Mouse (Mus musculus): ENCODE results near the gene Cdkn1a. TPM values are rescaled to one million over a fixed set of nuclear protein-coding genes. Genes with fewer than 3 reads are reported as not detected.

Cdkn1a gene
- polyA plus RNA-seq, 1 experiment from 2014 or later, result 184 TPM

DNA sequence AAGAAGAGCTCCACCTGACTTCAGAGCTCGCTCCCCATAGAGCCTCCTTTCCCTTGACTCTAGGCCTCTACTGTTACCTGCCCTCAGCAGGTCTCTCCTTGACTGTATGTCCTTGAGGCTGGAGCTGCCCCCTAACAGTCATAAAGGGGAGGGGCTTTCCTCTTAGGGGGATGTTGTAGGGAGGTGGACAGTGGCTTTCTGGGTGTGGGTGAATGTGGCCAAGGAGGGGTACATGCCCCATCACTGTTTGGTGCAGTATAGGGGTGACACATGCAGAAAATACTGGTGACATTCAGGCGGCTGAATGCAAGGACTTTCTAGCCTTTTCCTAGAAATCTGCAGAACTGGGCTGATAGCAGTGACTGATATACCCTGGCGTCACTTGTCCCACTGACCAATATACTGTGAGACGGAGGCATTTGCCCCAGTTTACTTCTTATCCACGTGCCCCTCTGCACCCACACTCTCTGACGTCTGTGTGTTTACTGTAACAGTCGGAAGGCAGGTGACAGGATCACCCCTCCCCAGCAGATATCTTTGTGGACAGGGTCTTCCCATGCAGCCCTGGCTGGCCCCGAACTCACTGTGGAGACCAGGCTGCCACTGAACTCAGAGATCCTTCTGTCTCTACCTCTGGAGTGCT lies 26.4 kb downstream of the Cdkn1a start:
- no peak for ATAC-seq
- H3K4me1 ChIP-seq (ENCODE audit: control insufficient read depth, insufficient read depth, low read depth, low read length), result no peaks in the 10 kb centered on the region
- H3K27me3 ChIP-seq (replicated peaks; ENCODE audit: control insufficient read depth, insufficient read depth, low read length), result no peaks in the 10 kb centered on the region
- WGBS, result 86% methylated on average over 8 of the region's 8 CpGs
- no peak overlapping the region for H3K27ac ChIP-seq (ENCODE audit: low read depth, low read length)
- H3K9me3 ChIP-seq (ENCODE audit: control insufficient read depth, low read length), result no peaks in the 10 kb centered on the region
- no peak overlapping the region for H3K9ac ChIP-seq (ENCODE audit: low read depth, low read length)
- no peak overlapping the region for H3K4me2 ChIP-seq (ENCODE audit: low read length)
- no peaks in the 10 kb centered on the region for H3K36me3 ChIP-seq (ENCODE audit: control insufficient read depth, insufficient read depth, low read length)
- H3K4me3 ChIP-seq (ENCODE audit: low read length), result no peak overlapping the region

DNA sequence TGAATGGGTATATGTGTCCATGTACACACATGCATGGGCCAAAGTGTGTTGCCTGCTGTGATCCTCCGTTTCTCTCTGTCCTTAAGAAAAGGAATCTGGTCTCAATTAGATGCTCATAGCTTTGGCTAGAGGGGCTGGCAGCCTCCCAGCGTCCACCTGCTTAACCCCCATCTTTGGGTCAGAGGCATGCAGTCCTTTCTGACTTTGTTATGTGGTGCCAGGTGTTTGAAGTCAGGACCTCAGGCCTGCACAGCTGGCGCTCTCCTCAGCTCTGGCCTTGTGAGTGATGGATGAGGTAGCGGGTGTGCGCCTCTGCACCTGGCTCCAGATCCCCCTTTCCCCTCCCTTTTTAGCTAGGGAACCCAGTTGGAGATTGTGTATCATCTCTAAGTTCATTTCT lies 27.3 kb downstream of the Cdkn1a start:
- Histone ChIP-seq H3K9me3 (ENCODE audit: control insufficient read depth, low read length) (no peaks in the 10 kb centered on the region), H3K4me2 (ENCODE audit: low read length) (no peak overlapping the region), H3K36me3 (ENCODE audit: control insufficient read depth, insufficient read depth, low read length) (no peaks in the 10 kb centered on the region), H3K27me3 (replicated peaks; ENCODE audit: control insufficient read depth, insufficient read depth, low read length) (no peaks in the 10 kb centered on the region), H3K27ac (ENCODE audit: low read depth, low read length) (no peak overlapping the region), H3K9ac (ENCODE audit: low read depth, low read length) (no peak overlapping the region), H3K4me3 (ENCODE audit: low read length) (no peak overlapping the region), H3K4me1 (ENCODE audit: control insufficient read depth, insufficient read depth, low read depth, low read length) (no peaks in the 10 kb centered on the region)
- 43% methylated on average over 5 of the region's 5 CpGs for WGBS
- ATAC-seq, result no peak

DNA sequence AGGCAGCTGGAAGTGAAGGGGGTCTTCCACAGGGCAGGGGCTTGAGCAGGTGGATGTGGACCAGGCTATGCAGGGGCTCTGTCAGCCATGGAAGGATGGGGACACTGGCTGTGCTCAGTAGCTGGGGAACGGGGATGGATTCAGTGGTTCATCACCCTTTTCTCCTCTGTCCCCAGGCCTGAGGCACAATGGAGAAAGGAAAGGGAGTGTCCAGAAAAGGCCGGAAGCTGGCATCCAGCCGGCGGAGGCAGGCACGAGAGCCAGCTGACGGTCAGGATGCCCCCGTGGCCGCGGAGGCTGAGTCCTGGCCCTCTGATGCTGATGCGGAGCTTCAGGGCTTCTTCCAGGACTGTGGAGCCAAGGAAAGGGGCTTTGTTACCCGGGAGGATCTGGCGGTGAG lies 29.9 kb downstream of the Cdkn1a start:
- Histone ChIP-seq H3K27ac (ENCODE audit: low read depth, low read length) (no peak overlapping the region), H3K9ac (ENCODE audit: low read depth, low read length) (no peak overlapping the region), H3K27me3 (replicated peaks; ENCODE audit: control insufficient read depth, insufficient read depth, low read length) (no peaks in the 10 kb centered on the region), H3K36me3 (ENCODE audit: control insufficient read depth, insufficient read depth, low read length) (no peaks in the 10 kb centered on the region), H3K4me2 (ENCODE audit: low read length) (no peak overlapping the region), H3K4me3 (ENCODE audit: low read length) (no peak overlapping the region), H3K4me1 (ENCODE audit: control insufficient read depth, insufficient read depth, low read depth, low read length) (no peaks in the 10 kb centered on the region), H3K9me3 (ENCODE audit: control insufficient read depth, low read length) (no peaks in the 10 kb centered on the region)
- ATAC-seq, result no peak
- 45% methylated on average over 12 of the region's 12 CpGs for WGBS

DNA sequence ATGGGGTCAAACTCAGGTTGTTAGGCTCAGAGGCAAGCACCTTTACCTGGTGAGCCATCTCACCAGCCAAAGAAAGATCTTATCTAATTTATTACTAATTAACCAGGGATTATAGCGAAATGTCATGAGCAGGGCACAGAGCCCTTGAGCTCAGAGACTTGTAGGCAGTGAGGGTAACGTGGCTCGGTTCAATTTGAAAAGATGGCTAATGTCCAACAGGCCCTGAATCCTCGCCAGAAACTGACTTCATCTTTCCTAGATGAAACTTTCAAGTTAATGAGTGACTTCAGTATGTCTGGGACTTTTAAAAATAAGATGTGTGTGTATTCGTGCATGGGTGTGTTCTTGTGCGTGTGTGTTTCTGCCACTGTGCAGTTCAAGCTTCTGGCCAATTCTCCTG lies 32.0 kb downstream of the Cdkn1a start:
- Histone ChIP-seq H3K4me1 (ENCODE audit: control insufficient read depth, insufficient read depth, low read depth, low read length) (no peaks in the 10 kb centered on the region), H3K27me3 (replicated peaks; ENCODE audit: control insufficient read depth, insufficient read depth, low read length) (no peaks in the 10 kb centered on the region), H3K4me2 (ENCODE audit: low read length) (no peak overlapping the region), H3K9ac (ENCODE audit: low read depth, low read length) (no peak overlapping the region), H3K4me3 (ENCODE audit: low read length) (no peak overlapping the region), H3K27ac (ENCODE audit: low read depth, low read length) (no peak overlapping the region), H3K36me3 (ENCODE audit: control insufficient read depth, insufficient read depth, low read length) (no peaks in the 10 kb centered on the region), H3K9me3 (ENCODE audit: control insufficient read depth, low read length) (no peaks in the 10 kb centered on the region)
- no peak for ATAC-seq
- WGBS, result 73% methylated on average over 6 of the region's 6 CpGs

DNA sequence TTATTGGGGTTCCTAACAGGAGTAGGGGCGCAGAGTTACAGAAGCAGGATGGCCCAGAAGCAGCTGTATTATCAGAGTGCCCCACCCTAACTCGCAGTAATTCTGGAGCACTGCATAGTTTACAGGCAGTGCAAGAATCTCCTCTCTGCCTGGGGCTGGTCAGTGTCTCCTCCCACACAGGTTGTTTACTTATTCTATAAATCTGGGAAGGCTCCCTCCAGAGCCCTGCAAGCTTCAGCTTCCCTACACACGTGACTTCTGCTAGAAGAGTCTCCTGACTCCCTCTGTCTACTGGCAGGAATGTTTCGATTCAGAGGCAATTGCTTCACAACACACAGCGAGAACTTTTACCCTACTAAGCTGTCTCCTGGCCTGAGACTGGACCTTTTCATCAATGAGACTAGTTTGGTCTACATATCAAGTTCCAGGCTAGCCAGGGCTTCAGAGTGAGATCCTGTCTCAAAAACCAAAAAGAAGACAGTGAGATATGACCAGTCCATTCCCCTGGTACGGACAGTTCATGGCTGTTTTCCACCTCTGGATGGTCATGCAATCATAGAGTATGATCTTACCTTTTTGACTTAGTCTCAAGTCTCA lies 32.9 kb downstream of the Cdkn1a start:
- no peak for ATAC-seq
- Histone ChIP-seq H3K9me3 (ENCODE audit: control insufficient read depth, low read length) (no peaks in the 10 kb centered on the region), H3K4me3 (ENCODE audit: low read length) (no peak overlapping the region), H3K27ac (ENCODE audit: low read depth, low read length) (no peak overlapping the region), H3K4me1 (ENCODE audit: control insufficient read depth, insufficient read depth, low read depth, low read length) (no peaks in the 10 kb centered on the region), H3K36me3 (ENCODE audit: control insufficient read depth, insufficient read depth, low read length) (no peaks in the 10 kb centered on the region), H3K9ac (ENCODE audit: low read depth, low read length) (no peak overlapping the region), H3K27me3 (replicated peaks; ENCODE audit: control insufficient read depth, insufficient read depth, low read length) (no peaks in the 10 kb centered on the region; the same call in 1 of the 2 replicates), H3K4me2 (ENCODE audit: low read length) (no peak overlapping the region)
- 74% methylated on average over 6 of the region's 6 CpGs for WGBS

DNA sequence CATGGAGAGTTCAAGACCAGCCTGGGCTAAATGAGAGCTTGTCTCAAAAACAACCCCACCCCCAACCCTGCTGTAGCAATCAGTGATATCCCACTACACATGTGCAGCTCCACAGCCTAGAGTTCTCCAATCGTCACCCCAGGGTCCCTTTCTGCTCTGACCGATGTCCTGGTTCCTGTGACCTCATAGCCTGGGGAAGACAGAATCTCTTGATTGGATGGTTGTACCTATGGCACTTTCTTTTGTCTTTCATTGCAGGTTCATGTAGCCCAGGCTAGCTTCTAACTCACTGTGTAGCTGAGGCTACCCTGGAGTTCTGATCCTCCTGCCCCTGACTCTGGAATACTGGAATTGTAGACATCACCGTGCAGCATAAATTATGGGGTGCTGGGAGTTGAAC lies 35.8 kb downstream of the Cdkn1a start:
- Histone ChIP-seq H3K9me3 (ENCODE audit: control insufficient read depth, low read length) (no peaks in the 10 kb centered on the region), H3K36me3 (ENCODE audit: control insufficient read depth, insufficient read depth, low read length) (no peaks in the 10 kb centered on the region), H3K27me3 (replicated peaks; ENCODE audit: control insufficient read depth, insufficient read depth, low read length) (no peaks in the 10 kb centered on the region; the same call in 1 of the 2 replicates), H3K4me2 (ENCODE audit: low read length) (no peak overlapping the region), H3K27ac (ENCODE audit: low read depth, low read length) (no peak overlapping the region), H3K4me1 (ENCODE audit: control insufficient read depth, insufficient read depth, low read depth, low read length) (no peaks in the 10 kb centered on the region), H3K4me3 (ENCODE audit: low read length) (no peak overlapping the region), H3K9ac (ENCODE audit: low read depth, low read length) (no peak overlapping the region)
- WGBS, result 95% methylated on average over 3 of the region's 3 CpGs
- no peak for ATAC-seq

DNA sequence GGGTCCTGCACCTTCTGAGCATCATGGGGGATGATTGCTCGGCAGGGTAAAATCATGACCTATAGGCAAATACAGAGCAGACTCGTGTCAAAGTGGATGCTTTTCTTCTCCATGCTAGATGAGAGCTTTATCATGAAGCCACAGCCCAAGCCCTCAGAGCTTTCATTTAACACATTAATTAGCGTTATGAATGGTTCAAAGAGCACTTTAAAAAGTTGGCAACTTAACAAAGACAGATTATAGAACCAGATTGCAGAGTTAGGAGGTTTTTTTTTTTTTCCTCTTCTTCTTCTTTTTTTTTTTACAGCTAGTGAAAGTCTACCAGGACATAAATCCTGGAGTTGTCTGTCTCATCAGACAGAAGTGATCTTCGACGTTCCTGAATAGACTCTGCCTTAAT lies 38.6 kb downstream of the Cdkn1a start:
- Histone ChIP-seq H3K4me3 (ENCODE audit: low read length) (no peak overlapping the region), H3K9ac (ENCODE audit: low read depth, low read length) (no peak overlapping the region), H3K4me2 (ENCODE audit: low read length) (no peak overlapping the region), H3K27ac (ENCODE audit: low read depth, low read length) (no peak overlapping the region), H3K36me3 (ENCODE audit: control insufficient read depth, insufficient read depth, low read length) (no peaks in the 10 kb centered on the region), H3K27me3 (replicated peaks; ENCODE audit: control insufficient read depth, insufficient read depth, low read length) (no peaks in the 10 kb centered on the region; the same call in 1 of the 2 replicates), H3K9me3 (ENCODE audit: control insufficient read depth, low read length) (no peaks in the 10 kb centered on the region), H3K4me1 (ENCODE audit: control insufficient read depth, insufficient read depth, low read depth, low read length) (peaks cover 3% of the 10 kb centered on the region)
- 39% methylated on average over 5 of the region's 5 CpGs for WGBS
- no peak for ATAC-seq

DNA sequence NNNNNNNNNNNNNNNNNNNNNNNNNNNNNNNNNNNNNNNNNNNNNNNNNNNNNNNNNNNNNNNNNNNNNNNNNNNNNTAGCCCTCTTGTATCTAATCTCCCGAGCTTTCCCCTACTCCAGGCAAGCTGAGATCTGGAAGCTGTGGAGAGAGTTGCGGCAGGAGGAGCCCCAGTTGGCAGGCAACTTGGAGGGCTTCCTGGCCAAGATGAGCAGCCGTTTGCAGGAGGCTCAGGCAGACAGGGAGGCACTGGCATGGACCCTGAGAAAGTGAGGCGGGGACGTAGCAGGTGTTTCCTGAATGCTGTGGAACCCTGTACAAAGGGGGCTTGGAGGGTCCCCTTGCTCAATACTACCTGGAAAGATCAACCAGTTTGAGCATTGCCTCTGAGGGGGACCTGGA lies 44.3 kb downstream of the Cdkn1a start:
- no peak overlapping the region for H3K9ac ChIP-seq (ENCODE audit: low read depth, low read length)

DNA sequence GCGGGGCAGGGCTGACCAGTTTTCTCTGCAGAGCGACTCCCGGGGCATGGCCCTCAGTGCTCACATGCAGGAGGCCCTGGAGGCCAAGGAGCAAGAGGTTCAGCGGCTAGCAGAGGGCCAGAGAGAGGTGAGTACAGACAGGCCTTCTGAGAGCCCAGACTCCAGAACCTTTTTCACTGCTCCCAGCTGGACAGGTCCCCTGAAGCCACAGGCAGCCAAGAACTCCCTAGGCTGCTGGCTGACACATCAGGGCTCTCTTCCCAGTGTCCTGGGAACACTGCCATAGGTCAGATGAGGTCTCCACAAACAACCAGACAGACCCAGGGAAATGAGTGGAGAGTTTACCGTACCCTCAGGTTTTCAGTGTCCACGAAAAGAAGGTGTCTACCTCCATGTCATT lies 45.5 kb downstream of the Cdkn1a start:
- no peak overlapping the region for H3K9ac ChIP-seq (ENCODE audit: low read depth, low read length)
- no peak overlapping the region for H3K27ac ChIP-seq (ENCODE audit: low read depth, low read length)
- ATAC-seq, result no peak
- no peaks in the 10 kb centered on the region for H3K27me3 ChIP-seq (replicated peaks; ENCODE audit: control insufficient read depth, insufficient read depth, low read length)
- no peak overlapping the region for H3K4me2 ChIP-seq (ENCODE audit: low read length)
- H3K4me1 ChIP-seq (ENCODE audit: control insufficient read depth, insufficient read depth, low read depth, low read length), result peaks cover 4% of the 10 kb centered on the region
- H3K4me3 ChIP-seq (ENCODE audit: low read length), result no peak overlapping the region
- no peaks in the 10 kb centered on the region for H3K36me3 ChIP-seq (ENCODE audit: control insufficient read depth, insufficient read depth, low read length)
- WGBS, result 69% methylated on average over 6 of the region's 6 CpGs
- H3K9me3 ChIP-seq (ENCODE audit: control insufficient read depth, low read length), result no peaks in the 10 kb centered on the region

More for the DNA sequence above, 44.3 kb downstream of the Cdkn1a start:
- Histone ChIP-seq H3K4me1 (ENCODE audit: control insufficient read depth, insufficient read depth, low read depth, low read length) (peaks cover 4% of the 10 kb centered on the region), H3K27ac (ENCODE audit: low read depth, low read length) (no peak overlapping the region), H3K4me2 (ENCODE audit: low read length) (no peak overlapping the region), H3K36me3 (ENCODE audit: control insufficient read depth, insufficient read depth, low read length) (no peaks in the 10 kb centered on the region), H3K9me3 (ENCODE audit: control insufficient read depth, low read length) (no peaks in the 10 kb centered on the region), H3K27me3 (replicated peaks; ENCODE audit: control insufficient read depth, insufficient read depth, low read length) (no peaks in the 10 kb centered on the region), H3K4me3 (ENCODE audit: low read length) (no peak overlapping the region)
- 60% methylated on average over 5 of the region's 5 CpGs for WGBS
- ATAC-seq, result no peak
